Mouse (Mus musculus) thymus, adult 2 months (tissue): ENCODE results near the gene Gdpd1.

ENCODE experiments used
- CTCF ChIP-seq: fragments of 200-500 bp; IDR thresholded peaks from 2 replicates; pipeline ENCODE4 v1.5.1; 2012; ENCODE audit warnings: mild to moderate bottlenecking, control low read depth, low read length, moderate library complexity, borderline replicate concordance; ENCODE audit not compliant: control insufficient read depth, poor library complexity, insufficient read depth; ENCODE audit errors: extremely low read depth
- POLR2A ChIP-seq: fragments of 200-500 bp; IDR thresholded peaks from 2 replicates; pipeline ENCODE4 v1.6.1; 2012; ENCODE audit warnings: mild to moderate bottlenecking, low read length, control low read depth, moderate library complexity; ENCODE audit not compliant: control insufficient read depth, poor library complexity, insufficient read depth; ENCODE audit errors: extremely low read depth

GRCm38 (mm10) chr11:87087142-87087541, 13.3 kb upstream of the Gdpd1 start:
- no peak for TF ChIP-seq CTCF
- TF ChIP-seq POLR2A = no peak
